Mouse (Mus musculus) hindbrain, postnatal 0 days (tissue): Measurements from ENCODE around the gene Rangap1. TPM values are rescaled to one million over a fixed set of nuclear protein-coding genes. Genes with fewer than 3 reads are reported as not detected.

Source experiments
- ATAC-seq: fragments of 200-750 bp; cut with Nextera tagmentation; 2 replicates; pipeline ENCODE4 v1.8.0; 2017; ENCODE audit warnings: mild to moderate bottlenecking, moderate TSS enrichment, moderate library complexity
- DNase-seq: peaks from one replicate; pipeline ENCODE4 v3.0.0-alpha.2; 2015; ENCODE audit warnings: low spot score
- H3K27ac ChIP-seq: fragments of 300-500 bp; sonication (generic); 2 replicates; pipeline ENCODE4 v1.5.1; 2014; ENCODE audit warnings: mild to moderate bottlenecking
- H3K27me3 ChIP-seq: fragments of 300-500 bp; sonication (generic); 2 replicates; pipeline ENCODE4 v1.6.1; 2014; ENCODE audit warnings: low read length, mixed read lengths; ENCODE audit not compliant: insufficient read depth
- H3K36me3 ChIP-seq: fragments of 300-500 bp; sonication (generic); 2 replicates; pipeline ENCODE4 v1.6.1; 2014; ENCODE audit warnings: low read length, mixed read lengths; ENCODE audit not compliant: insufficient read depth
- H3K4me1 ChIP-seq: fragments of 300-500 bp; sonication (generic); 2 replicates; pipeline ENCODE4 v1.6.1; 2014; ENCODE audit warnings: antibody characterized with exemption, low read length, mixed read lengths; ENCODE audit not compliant: insufficient read depth
- H3K4me2 ChIP-seq: fragments of 300-500 bp; sonication (generic); 2 replicates; pipeline ENCODE4 v1.6.1; 2014; ENCODE audit warnings: low read depth, mild to moderate bottlenecking, low read length, moderate library complexity, mixed read lengths
- H3K4me3 ChIP-seq: fragments of 300-500 bp; sonication (generic); 2 replicates; pipeline ENCODE4 v1.5.1; 2014; ENCODE audit warnings: low read length
- H3K9ac ChIP-seq: fragments of 300-500 bp; sonication (generic); replicated peaks from 2 replicates; pipeline ENCODE4 v1.6.1; 2014; ENCODE audit warnings: mild to moderate bottlenecking, low read length, moderate library complexity, mixed read lengths
- H3K9me3 ChIP-seq: fragments of 300-500 bp; sonication (generic); 2 replicates; pipeline ENCODE4 v1.6.1; 2016; ENCODE audit warnings: low read length, mixed read lengths
- CTCF ChIP-seq: IDR thresholded peaks from 2 replicates; pipeline ENCODE4 v1.5.1; 2016; ENCODE audit warnings: antibody characterized with exemption, control low read depth, low read depth
- WGBS: fragments of 180-500 bp; shearing (Covaris S2); extraction: QIAGEN DNeasy Blood & Tissue Kit; methylation state at CpG from one replicate; pipeline ENCODE4 v1.1.7; 2014; 5-methylcytosine and 5-hydroxymethylcytosine counted together
- polyA plus RNA-seq: library from polyadenylated mRNA; unstranded; fragments of >200 nt; fragmentation: Nextera tagmentation; extraction: Ambion mirVana; gene quantifications from 2 replicates; pipeline ENCODE4 v1.2.1, GENCODE M21; 2015
- total RNA-seq: library from RNA; depleted of rRNA; stranded (reverse); fragments of >200 nt; gene quantifications from 2 replicates; pipeline ENCODE4 v1.2.3, GENCODE M21; 2014

Rangap1 gene
- total and polyA plus RNA-seq, 2 experiments from 2014 or later, result 128 to 151 TPM

- TF ChIP-seq CTCF, result no peak
- H3K4me2 ChIP-seq, result no peak overlapping the region
- no peak overlapping the region for H3K9ac ChIP-seq
- DNase-seq, result peak; percentile 83
- H3K27ac ChIP-seq, result peak overlapping the region; percentile 70
- ATAC-seq, result peak; percentile 87
- no peak overlapping the region for H3K4me3 ChIP-seq
- no peaks in the 10 kb centered on the region for H3K4me1 ChIP-seq
- WGBS, result 68% methylated on average over 9 of the region's 9 CpGs
- no peaks in the 10 kb centered on the region for H3K9me3 ChIP-seq
- no peaks in the 10 kb centered on the region for H3K27me3 ChIP-seq
- peaks cover 50% of the 10 kb centered on the region for H3K36me3 ChIP-seq
Observed at GRCm38 (mm10) chr15:81718336-81719138, 26.8 kb downstream of the Rangap1 start.

GRCm38 (mm10) chr15:81713742-81714141 is 31.6 kb downstream of the Rangap1 start:
- no peak for TF ChIP-seq CTCF
- no peak for DNase-seq
- no peak overlapping the region for H3K4me2 ChIP-seq
- peaks cover 61% of the 10 kb centered on the region for H3K36me3 ChIP-seq
- no peaks in the 10 kb centered on the region for H3K4me1 ChIP-seq
- H3K9me3 ChIP-seq, result no peaks in the 10 kb centered on the region
- H3K27me3 ChIP-seq, result no peaks in the 10 kb centered on the region
- no peak overlapping the region for H3K4me3 ChIP-seq
- no peak for ATAC-seq
- WGBS, result 81% methylated on average over 6 of the region's 6 CpGs
- no peak overlapping the region for H3K27ac ChIP-seq
- no peak overlapping the region for H3K9ac ChIP-seq

- Histone ChIP-seq H3K27me3 (no peaks in the 10 kb centered on the region), H3K9ac (no peak overlapping the region), H3K4me1 (no peaks in the 10 kb centered on the region), H3K27ac (no peak overlapping the region), H3K9me3 (no peaks in the 10 kb centered on the region), H3K4me3 (no peak overlapping the region), H3K4me2 (no peak overlapping the region), H3K36me3 (peaks cover 63% of the 10 kb centered on the region)
- TF ChIP-seq CTCF, result no peak
- ATAC-seq (no peak), DNase-seq (no peak)
- 58% methylated on average over 4 of the region's 4 CpGs for WGBS
Observed at GRCm38 (mm10) chr15:81710801-81711200, 34.5 kb downstream of the Rangap1 start.

- WGBS, result 94% methylated on average over 1 of the region's 1 CpGs
- no peaks in the 10 kb centered on the region for H3K27me3 ChIP-seq
- ATAC-seq, result no peak
- H3K4me2 ChIP-seq, result no peak overlapping the region
- no peaks in the 10 kb centered on the region for H3K4me1 ChIP-seq
- no peak overlapping the region for H3K9ac ChIP-seq
- no peak overlapping the region for H3K27ac ChIP-seq
- no peak for TF ChIP-seq CTCF
- no peaks in the 10 kb centered on the region for H3K9me3 ChIP-seq
- peaks cover 66% of the 10 kb centered on the region for H3K36me3 ChIP-seq
- DNase-seq, result no peak
- H3K4me3 ChIP-seq, result no peak overlapping the region
Observed at GRCm38 (mm10) chr15:81709686-81710085, 35.6 kb downstream of the Rangap1 start.

- H3K27me3 ChIP-seq, result no peaks in the 10 kb centered on the region
- no peak overlapping the region for H3K4me3 ChIP-seq
- H3K9ac ChIP-seq, result no peak overlapping the region
- no peak for DNase-seq
- ATAC-seq, result no peak
- no peak overlapping the region for H3K27ac ChIP-seq
- H3K9me3 ChIP-seq, result no peaks in the 10 kb centered on the region
- 89% methylated on average over 11 of the region's 11 CpGs for WGBS
- TF ChIP-seq CTCF, result no peak
- peaks cover 70% of the 10 kb centered on the region for H3K36me3 ChIP-seq
- H3K4me2 ChIP-seq, result no peak overlapping the region
- H3K4me1 ChIP-seq, result no peaks in the 10 kb centered on the region
Observed at GRCm38 (mm10) chr15:81708991-81709390, 36.3 kb downstream of the Rangap1 start.

GRCm38 (mm10) chr15:81703094-81703489 is 42.2 kb downstream of the Rangap1 start:
- Histone ChIP-seq H3K27me3 (no peaks in the 10 kb centered on the region), H3K4me2 (no peak overlapping the region), H3K4me1 (no peaks in the 10 kb centered on the region), H3K4me3 (no peak overlapping the region), H3K36me3 (peaks cover 35% of the 10 kb centered on the region), H3K9me3 (no peaks in the 10 kb centered on the region), H3K9ac (no peak overlapping the region), H3K27ac (no peak overlapping the region)
- ATAC-seq (0 out of 2 replicates have a peak, but pooled peaks have one; percentile 16), DNase-seq (no peak)
- 88% methylated on average over 3 of the region's 3 CpGs for WGBS
- no peak for TF ChIP-seq CTCF
